Mouse (Mus musculus) liver, postnatal 0 days (tissue): ENCODE results near the gene Mrps34.

ENCODE experiments used
- CTCF ChIP-seq: sonication (generic); IDR thresholded peaks from 2 replicates; pipeline ENCODE4 v1.5.1; 2016; ENCODE audit warnings: antibody characterized with exemption, low read depth
- EP300 ChIP-seq: IDR thresholded peaks from 2 replicates; pipeline ENCODE4 v1.6.1; 2016; ENCODE audit warnings: antibody characterized with exemption, low read depth, mild to moderate bottlenecking

DNA sequence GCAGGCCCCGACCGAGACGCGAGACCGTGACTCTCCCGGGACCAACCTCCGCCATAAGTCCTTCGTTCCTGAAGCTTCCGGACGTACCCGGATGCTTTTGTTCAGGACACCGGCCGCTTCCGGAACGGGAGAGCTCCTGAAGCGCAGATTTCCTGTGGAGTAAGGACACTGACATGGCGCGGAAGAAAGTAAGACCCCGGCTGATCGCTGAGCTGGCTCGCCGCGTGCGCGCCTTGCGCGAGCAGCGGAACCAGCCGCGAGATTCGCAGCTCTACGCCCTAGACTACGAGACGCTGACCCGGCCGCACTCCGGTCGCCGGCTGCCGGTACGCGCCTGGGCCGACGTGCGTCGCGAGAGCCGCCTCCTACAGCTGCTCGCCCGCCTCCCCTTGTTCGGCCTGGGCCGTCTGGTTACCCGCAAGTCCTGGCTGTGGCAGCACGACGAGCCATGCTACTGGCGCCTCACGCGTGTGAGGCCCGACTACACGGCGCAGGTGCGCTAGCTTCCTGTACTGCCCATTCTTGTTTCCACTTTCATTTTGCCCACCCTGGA lies at the start of gene Mrps34, which contains the start of gene Eme2:
- TF ChIP-seq CTCF (no peak), EP300 (no peak)
